Mouse (Mus musculus) E14TG2a.4 (cell line): ENCODE measurements around the gene Fut1.

Experiments used
- CTCF ChIP-seq: conservative IDR thresholded peaks from 2 replicates; pipeline ENCODE4 v1.5.1; 2014; ENCODE audit warnings: low read length
- NANOG ChIP-seq: IDR thresholded peaks from 2 replicates; pipeline ENCODE4 v1.6.1; 2014; ENCODE audit warnings: borderline replicate concordance, low read length, mixed read lengths
- POU5F1 ChIP-seq: IDR thresholded peaks from 2 replicates; pipeline ENCODE4 v1.6.1; 2014; ENCODE audit warnings: low read length, borderline replicate concordance

GRCm38 (mm10) chr7:45598960-45599879, 17.9 kb upstream of the Fut1 start:
- TF ChIP-seq CTCF = no peak
- no peak for TF ChIP-seq POU5F1
- no peak for TF ChIP-seq NANOG
